Mouse (Mus musculus) splenic B cell, adult 2 months (primary cell): Measurements from ENCODE around the gene Olfr1061.
"Not testable (repeated sequence)": the region's sequence is repeated elsewhere in the genome, so short reads cannot be mapped to it uniquely, and the experiment has no call there.

Source experiments
- DNase-seq: peaks from one replicate; pipeline ENCODE4 v3.0.0-alpha.2; 2011; ENCODE audit warnings: low read depth, low spot score
- H3K27me3 ChIP-seq: 2 replicates; pipeline ENCODE4 v1.6.1; 2012; ENCODE audit warnings: mild to moderate bottlenecking, low read length, moderate library complexity, mixed read lengths; ENCODE audit not compliant: control insufficient read depth, poor library complexity, insufficient read depth, severe bottlenecking
- H3K36me3 ChIP-seq: 2 replicates; pipeline ENCODE4 v1.6.1; 2012; ENCODE audit warnings: mild to moderate bottlenecking, low read length, moderate library complexity, mixed read lengths; ENCODE audit not compliant: control insufficient read depth, poor library complexity, insufficient read depth, severe bottlenecking

The Olfr1061 gene

GRCm38 (mm10) chr2:86413950-86414349 lies at the start of gene Olfr1061:
Olfr1061 (minus strand) TSS chr2:86414050.
- no peaks in the 10 kb centered on the region for H3K27me3 ChIP-seq
- DNase-seq = no peak
- no peaks in the 10 kb centered on the region for H3K36me3 ChIP-seq

DNA sequence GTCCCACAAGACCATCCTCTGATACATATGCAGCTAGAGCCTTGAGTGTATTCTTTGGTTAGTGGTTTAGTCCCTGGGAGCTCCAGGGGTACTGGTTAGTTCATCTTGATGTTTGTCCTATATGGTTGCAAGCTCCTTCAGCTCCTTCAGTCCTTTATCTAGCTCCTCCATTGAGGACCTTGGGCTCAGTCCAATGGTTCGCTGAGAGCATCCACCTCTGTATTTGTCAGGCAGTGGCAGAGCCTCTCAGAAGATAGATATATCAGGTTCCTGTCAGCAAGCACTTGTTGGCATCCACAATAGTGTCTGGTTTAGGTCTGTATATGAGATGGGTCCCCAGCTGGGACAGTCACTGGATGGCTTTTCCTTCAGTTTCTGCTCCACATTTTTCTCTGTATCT lies 46.6 kb upstream of the Olfr1061 start:
- H3K36me3 ChIP-seq = no peaks in the 10 kb centered on the region
- no peaks in the 10 kb centered on the region for H3K27me3 ChIP-seq
- DNase-seq = no peak

- Histone ChIP-seq H3K36me3 (no peaks in the 10 kb centered on the region), H3K27me3 (no peaks in the 10 kb centered on the region)
- DNase-seq = no peak
Observed at GRCm38 (mm10) chr2:86456169-86456568, 42.3 kb upstream of the Olfr1061 start, which contains the start of gene Olfr1066. Olfr1066 (minus strand) TSS chr2:86456269.

DNA sequence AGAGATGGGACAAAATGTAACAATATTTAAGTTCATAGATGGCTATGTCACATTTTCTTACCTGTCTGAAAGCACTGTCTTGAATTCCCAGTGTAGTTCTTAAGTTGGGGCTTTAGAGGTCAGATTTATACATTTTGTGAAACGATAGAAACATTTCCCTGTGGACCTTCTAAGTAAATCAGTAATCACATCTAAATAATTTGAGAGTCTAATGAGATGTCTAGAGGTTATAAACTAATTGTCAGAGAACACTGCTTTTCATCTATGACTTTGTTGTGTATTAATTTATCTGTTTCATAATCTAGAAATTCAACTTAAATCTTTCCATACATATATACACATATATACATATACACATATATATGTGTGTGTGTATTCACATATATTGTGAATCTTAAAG lies 36.6 kb upstream of the Olfr1061 start, which contains the start of gene Olfr1065:
Gene Olfr1065, minus strand, starts transcription at position 101 of the 400 bp plus-strand sequence.
- H3K27me3 ChIP-seq, DNase-seq, H3K36me3 ChIP-seq: not testable (repeated sequence)

DNA sequence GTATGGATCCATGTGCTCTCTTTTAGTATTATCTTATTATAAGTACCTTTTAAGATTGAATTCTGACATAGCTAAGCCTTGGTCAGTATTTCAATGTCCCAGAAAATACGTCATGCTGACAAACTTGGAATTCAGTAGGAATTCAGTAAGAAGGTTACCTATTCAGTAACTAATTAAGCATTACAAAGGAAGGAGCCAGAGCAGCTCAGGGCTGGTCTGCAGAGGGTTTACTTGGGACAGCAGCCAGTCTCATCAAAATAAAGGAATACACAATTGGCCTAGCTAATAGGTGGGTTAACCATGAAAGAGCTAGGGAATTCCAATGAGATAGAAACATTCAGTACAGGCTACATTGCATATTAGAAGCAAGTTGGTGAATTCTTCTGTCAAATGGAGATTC lies 28.3 kb upstream of the Olfr1061 start:
- not testable (repeated sequence) for H3K27me3 ChIP-seq, DNase-seq, H3K36me3 ChIP-seq

- DNase-seq, H3K36me3 ChIP-seq, H3K27me3 ChIP-seq: not testable (repeated sequence)
Observed at GRCm38 (mm10) chr2:86428511-86428910, 14.7 kb upstream of the Olfr1061 start.

DNA sequence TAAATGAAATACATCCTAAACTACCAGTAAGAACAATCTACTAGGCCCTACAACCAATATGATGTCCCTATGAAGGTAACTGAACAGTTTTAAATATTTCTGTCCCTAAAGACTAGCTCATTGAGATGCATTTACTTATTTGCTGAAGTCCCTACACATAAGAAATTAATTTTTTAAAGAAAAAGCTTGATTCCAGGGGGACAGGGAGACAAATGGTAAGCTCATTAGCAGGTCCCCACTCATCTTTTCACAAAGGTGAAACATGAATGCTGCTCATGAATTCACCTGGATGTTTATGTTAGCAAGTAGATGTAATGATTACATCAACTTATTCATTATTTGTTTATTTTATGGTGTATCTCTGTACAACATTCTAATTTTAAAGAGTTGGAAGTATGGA lies 12.8 kb upstream of the Olfr1061 start, which contains the start of gene Olfr1062:
Gene Olfr1062, minus strand, starts transcription at position 101 of the 400 bp plus-strand sequence.
- not testable (repeated sequence) for H3K27me3 ChIP-seq, H3K36me3 ChIP-seq, DNase-seq

- no peak for DNase-seq
- Histone ChIP-seq H3K27me3 (no peaks in the 10 kb centered on the region), H3K36me3 (no peaks in the 10 kb centered on the region)
Observed at GRCm38 (mm10) chr2:86395114-86395513, 18.7 kb downstream of the Olfr1061 start.

GRCm38 (mm10) chr2:86388461-86388860 lies 25.4 kb downstream of the Olfr1061 start, which contains the start of gene Olfr1058:
Olfr1058 (minus strand) TSS chr2:86388561.
- DNase-seq, H3K36me3 ChIP-seq, H3K27me3 ChIP-seq: not testable (repeated sequence)

DNA sequence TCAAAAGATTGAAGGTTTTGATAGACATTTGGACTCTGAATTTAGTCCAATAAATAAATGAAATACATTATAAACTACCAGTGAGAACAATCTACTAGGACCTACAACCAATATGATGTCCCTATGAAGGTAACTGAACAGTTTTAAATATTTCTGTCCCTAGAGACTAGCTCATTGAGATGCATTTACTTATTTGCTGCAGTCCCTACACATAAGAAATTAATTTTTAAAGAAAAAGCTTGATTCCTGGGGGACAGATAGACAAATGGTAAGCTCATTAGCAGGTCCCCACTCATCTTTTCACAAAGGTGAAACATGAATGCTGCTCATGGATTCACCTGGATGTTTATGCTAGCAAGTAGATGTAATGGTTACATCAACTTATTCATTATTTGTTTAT lies 35.6 kb downstream of the Olfr1061 start, which contains the start of gene Olfr1057:
Gene Olfr1057, minus strand, starts transcription at position 101 of the 400 bp plus-strand sequence.
- no peak for DNase-seq

GRCm38 (mm10) chr2:86366342-86366741 lies 47.5 kb downstream of the Olfr1061 start:
- not testable (repeated sequence) for H3K27me3 ChIP-seq, H3K36me3 ChIP-seq, DNase-seq

More for the DNA sequence above, 35.6 kb downstream of the Olfr1061 start, which contains the start of gene Olfr1057:
- H3K27me3 ChIP-seq = no peaks in the 10 kb centered on the region
- no peaks in the 10 kb centered on the region for H3K36me3 ChIP-seq
